Mouse (Mus musculus) limb, embryonic 11.5 days (tissue): ENCODE data around the gene Tox4. TPM values are rescaled to one million over a fixed set of nuclear protein-coding genes. Genes with fewer than 3 reads are reported as not detected.

Source experiments
- ATAC-seq: fragments of 200-750 bp; cut with Nextera tagmentation; 2 replicates; pipeline ENCODE4 v1.8.0; 2017; ENCODE audit warnings: low read depth; ENCODE audit not compliant: insufficient number of reproducible peaks, low FRiP score, low TSS enrichment
- DNase-seq: peaks from one replicate; pipeline ENCODE4 v3.0.0-alpha.2; 2015; ENCODE audit warnings: low spot score
- H3K27ac ChIP-seq: fragments of 300-500 bp; sonication (generic); replicated peaks from 2 replicates; pipeline ENCODE4 v1.5.1; 2014; ENCODE audit warnings: low read depth, mild to moderate bottlenecking, low read length
- H3K27me3 ChIP-seq: fragments of 300-500 bp; sonication (generic); 2 replicates; pipeline ENCODE4 v1.6.1; 2014; ENCODE audit warnings: mild to moderate bottlenecking, low read length, mixed read lengths; ENCODE audit not compliant: control insufficient read depth, insufficient read depth
- H3K36me3 ChIP-seq: fragments of 300-500 bp; sonication (generic); 2 replicates; pipeline ENCODE4 v1.6.1; 2014; ENCODE audit warnings: mild to moderate bottlenecking, low read length, moderate library complexity, mixed read lengths; ENCODE audit not compliant: control insufficient read depth, insufficient read depth
- H3K4me1 ChIP-seq: fragments of 300-500 bp; sonication (generic); 2 replicates; pipeline ENCODE4 v1.6.1; 2014; ENCODE audit warnings: low read length, mixed read lengths; ENCODE audit not compliant: control insufficient read depth, insufficient read depth
- H3K4me2 ChIP-seq: fragments of 300-500 bp; sonication (generic); 2 replicates; pipeline ENCODE4 v1.6.1; 2014; ENCODE audit warnings: low read depth, mild to moderate bottlenecking, moderate library complexity; ENCODE audit not compliant: severe bottlenecking
- H3K4me3 ChIP-seq: fragments of 300-500 bp; sonication (generic); 2 replicates; pipeline ENCODE4 v1.5.1; 2014; ENCODE audit warnings: low read depth, low read length
- H3K9ac ChIP-seq: fragments of 300-500 bp; sonication (generic); 2 replicates; pipeline ENCODE4 v1.6.1; 2014; ENCODE audit warnings: mild to moderate bottlenecking, low read length
- H3K9me3 ChIP-seq: fragments of 300-500 bp; sonication (generic); 2 replicates; pipeline ENCODE4 v1.6.1; 2016; ENCODE audit warnings: low read length; ENCODE audit not compliant: control insufficient read depth
- WGBS: fragments of 180-500 bp; shearing (Covaris S2); extraction: QIAGEN DNeasy Blood & Tissue Kit; methylation state at CpG from one replicate; pipeline ENCODE4 v1.1.7; 2014; 5-methylcytosine and 5-hydroxymethylcytosine counted together
- polyA plus RNA-seq: library from polyadenylated mRNA; unstranded; fragments of >200 nt; fragmentation: Nextera tagmentation; extraction: Ambion mirVana; gene quantifications from 2 replicates; pipeline ENCODE4 v1.2.1, GENCODE M21; 2014

The Tox4 gene
- polyA plus RNA-seq, 1 experiment from 2014 or later = 52.3 TPM

- peaks cover 9% of the 10 kb centered on the region for H3K4me1 ChIP-seq
Observed at GRCm38 (mm10) chr14:52315792-52316440, 37.0 kb downstream of the Tox4 start.

DNA sequence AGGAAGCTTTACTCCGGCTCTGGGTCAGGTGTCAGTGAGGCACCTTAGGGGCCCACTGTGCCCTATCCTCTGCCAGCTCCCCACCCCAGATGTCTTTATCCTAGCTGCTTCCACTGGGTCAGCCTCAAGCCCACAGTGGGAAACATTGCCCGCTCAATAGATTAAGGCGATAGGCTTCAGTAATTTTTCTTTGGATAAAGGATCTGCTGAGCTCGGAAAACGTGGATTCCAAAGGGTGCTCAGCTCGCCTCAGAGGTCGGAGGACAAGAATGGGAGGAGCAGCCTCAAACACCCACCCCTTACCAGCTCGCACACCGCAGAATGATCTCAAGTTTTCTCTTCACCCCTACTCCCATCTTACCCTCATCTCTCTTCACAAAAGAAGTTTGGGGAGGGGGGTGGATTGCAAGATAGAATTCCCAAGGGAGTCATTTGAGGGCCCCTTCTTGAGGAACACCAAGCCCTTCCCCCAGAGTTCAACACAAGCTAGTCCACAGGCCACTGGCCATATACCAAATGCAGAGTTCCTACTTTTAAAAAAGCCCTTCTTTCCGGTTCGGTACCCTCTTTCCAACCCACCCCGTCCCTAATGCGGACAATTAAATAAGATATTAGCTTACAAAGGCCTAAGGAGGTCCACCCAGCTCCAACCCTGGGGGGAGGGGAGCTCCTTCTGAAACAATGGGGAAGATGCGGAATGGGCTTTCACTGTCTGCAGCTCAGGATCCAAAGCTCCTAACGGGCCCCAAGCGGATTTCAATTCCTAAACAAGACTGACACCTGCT, 37.7 kb downstream of the Tox4 start:
- DNase-seq = peak; percentile 66
- H3K4me1 ChIP-seq = peaks cover 9% of the 10 kb centered on the region
- H3K27ac ChIP-seq = no peak overlapping the region
- 9% methylated on average over 16 of the region's 16 CpGs for WGBS
- peak overlapping the region; percentile 77 for H3K4me3 ChIP-seq
- peak overlapping the region; percentile 89 for H3K4me2 ChIP-seq
- ATAC-seq = peak; percentile 76
- H3K9ac ChIP-seq = peak overlapping the region; percentile 94
- peaks cover 22% of the 10 kb centered on the region for H3K36me3 ChIP-seq
- H3K9me3 ChIP-seq = peaks cover 6% of the 10 kb centered on the region; the same call in 1 of the 2 replicates
- H3K27me3 ChIP-seq = no peaks in the 10 kb centered on the region

More at GRCm38 (mm10) chr14:52315792-52316440, 37.0 kb downstream of the Tox4 start:
- peak overlapping the region; percentile 89 for H3K4me2 ChIP-seq
- H3K9ac ChIP-seq = peak overlapping the region; percentile 94
- under 1% methylated on average over 27 of the region's 41 CpGs for WGBS
- DNase-seq (peak; percentile 82), ATAC-seq (peak; percentile 82)
- H3K27ac ChIP-seq = peak overlapping the region; percentile 89
- peaks cover 6% of the 10 kb centered on the region; the same call in 1 of the 2 replicates for H3K9me3 ChIP-seq
- peaks cover 22% of the 10 kb centered on the region for H3K36me3 ChIP-seq
- peak overlapping the region; percentile 77 for H3K4me3 ChIP-seq
- H3K27me3 ChIP-seq = no peaks in the 10 kb centered on the region

DNA sequence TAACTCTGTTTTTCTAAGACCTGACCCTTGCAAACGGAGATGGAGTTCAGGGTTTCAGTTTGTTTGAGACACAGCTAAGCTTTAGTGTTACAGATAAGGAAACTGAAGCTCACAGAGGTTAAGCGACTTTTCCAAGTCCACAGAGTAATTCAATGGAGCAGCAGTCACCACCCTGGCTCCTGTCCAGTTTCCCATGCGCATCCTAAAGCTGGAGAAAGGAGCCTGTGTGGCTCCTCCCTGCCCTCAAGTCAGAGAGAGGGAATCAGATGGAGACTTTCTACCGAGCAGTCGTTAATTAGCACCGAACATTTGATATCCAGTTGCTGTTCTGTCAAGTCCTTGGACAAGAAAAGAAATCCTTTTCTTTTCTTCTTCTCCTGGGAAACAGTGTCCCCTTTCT, 40.4 kb downstream of the Tox4 start:
- ATAC-seq (no peak), DNase-seq (no peak)
- no peaks in the 10 kb centered on the region for H3K9me3 ChIP-seq
- no peak overlapping the region for H3K9ac ChIP-seq
- no peak overlapping the region for H3K4me2 ChIP-seq
- H3K36me3 ChIP-seq = peaks cover 3% of the 10 kb centered on the region; the same call in 1 of the 2 replicates
- WGBS = 71% methylated on average over 6 of the region's 6 CpGs
- no peak overlapping the region for H3K27ac ChIP-seq
- no peak overlapping the region for H3K4me3 ChIP-seq
- H3K4me1 ChIP-seq = peaks cover 9% of the 10 kb centered on the region
- H3K27me3 ChIP-seq = no peaks in the 10 kb centered on the region

GRCm38 (mm10) chr14:52325890-52326289, 46.9 kb downstream of the Tox4 start:
- no peak for ATAC-seq
- no peak for DNase-seq
- Histone ChIP-seq H3K27me3 (peaks cover 37% of the 10 kb centered on the region), H3K4me1 (no peaks in the 10 kb centered on the region), H3K9me3 (no peaks in the 10 kb centered on the region), H3K36me3 (no peaks in the 10 kb centered on the region), H3K27ac (no peak overlapping the region), H3K9ac (no peak overlapping the region), H3K4me3 (no peak overlapping the region), H3K4me2 (no peak overlapping the region)
- 16% methylated on average over 4 of the region's 4 CpGs for WGBS

- H3K27ac ChIP-seq = no peak overlapping the region
- peak overlapping the region; percentile 64 for H3K4me2 ChIP-seq
- WGBS = 3% methylated on average over 14 of the region's 14 CpGs
- H3K27me3 ChIP-seq = peaks cover 39% of the 10 kb centered on the region
- no peak overlapping the region for H3K9ac ChIP-seq
- no peaks in the 10 kb centered on the region for H3K4me1 ChIP-seq
- no peaks in the 10 kb centered on the region for H3K36me3 ChIP-seq
- DNase-seq = peak; percentile 34
- H3K4me3 ChIP-seq = peak overlapping the region; percentile 28
- no peak for ATAC-seq
- H3K9me3 ChIP-seq = no peaks in the 10 kb centered on the region
Observed at GRCm38 (mm10) chr14:52327375-52327901, 48.5 kb downstream of the Tox4 start.

DNA sequence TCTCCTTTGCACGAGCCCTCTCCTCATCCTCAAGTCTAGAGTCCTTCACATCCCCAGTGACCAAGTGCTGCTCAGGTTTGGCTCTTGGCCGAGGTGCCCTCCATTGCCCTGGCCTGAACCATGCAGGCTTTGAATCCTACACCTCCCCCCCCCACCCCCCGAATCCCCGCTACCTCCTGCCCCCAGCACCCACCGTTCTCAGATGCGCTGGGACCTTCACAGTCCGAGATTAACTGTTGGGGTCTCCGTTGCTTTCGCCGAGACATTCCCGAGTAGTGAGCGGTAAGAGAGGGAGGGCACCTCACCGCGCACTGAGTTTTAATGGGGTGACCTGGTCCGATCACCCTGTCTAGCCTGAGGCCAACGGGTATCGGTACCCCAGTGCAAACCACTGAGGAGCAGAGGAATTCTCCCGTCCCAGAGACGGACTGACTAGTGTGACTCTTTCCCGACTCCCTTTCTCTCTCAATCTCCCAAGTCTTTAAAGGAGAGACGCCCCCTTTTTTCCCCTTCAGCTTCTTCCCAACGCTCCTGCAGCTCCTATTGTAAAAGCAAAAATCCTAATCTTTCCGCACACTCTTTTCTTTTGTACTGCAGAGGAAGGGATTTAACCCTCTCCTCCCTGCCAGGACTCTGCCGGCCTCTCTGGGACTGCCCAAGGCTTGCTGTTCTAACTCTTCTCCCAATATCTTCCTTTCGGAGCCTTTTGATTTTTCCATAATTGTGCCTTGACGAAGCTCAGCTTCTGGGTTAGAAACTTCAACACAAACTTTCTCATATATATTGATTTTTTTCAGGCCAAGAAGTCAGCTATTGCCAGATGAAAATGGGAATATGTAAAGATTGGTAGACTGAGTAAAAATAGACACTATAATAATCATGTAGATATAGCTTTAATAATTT, 49.2 kb downstream of the Tox4 start, which contains the start of gene Sall2:
Gene Sall2, minus strand, starts transcription at position 853 of the 903 bp plus-strand sequence.
- Histone ChIP-seq H3K36me3 (no peaks in the 10 kb centered on the region), H3K4me3 (peak within 1 kb of the TSS; percentile 28), H3K4me2 (peak within 1 kb of the TSS; percentile 64), H3K4me1 (no peaks in the 10 kb centered on the region), H3K27me3 (peaks cover 39% of the 10 kb centered on the region), H3K27ac (no peak within 1 kb of the TSS), H3K9me3 (no peaks in the 10 kb centered on the region), H3K9ac (peak within 1 kb of the TSS; percentile 14; the same call in 1 of the 2 replicates)
- peak; percentile 54; the same call in 1 of the 2 replicates for ATAC-seq
- peak; percentile 45 for DNase-seq
- WGBS = under 1% methylated on average over 26 of the region's 26 CpGs

DNA sequence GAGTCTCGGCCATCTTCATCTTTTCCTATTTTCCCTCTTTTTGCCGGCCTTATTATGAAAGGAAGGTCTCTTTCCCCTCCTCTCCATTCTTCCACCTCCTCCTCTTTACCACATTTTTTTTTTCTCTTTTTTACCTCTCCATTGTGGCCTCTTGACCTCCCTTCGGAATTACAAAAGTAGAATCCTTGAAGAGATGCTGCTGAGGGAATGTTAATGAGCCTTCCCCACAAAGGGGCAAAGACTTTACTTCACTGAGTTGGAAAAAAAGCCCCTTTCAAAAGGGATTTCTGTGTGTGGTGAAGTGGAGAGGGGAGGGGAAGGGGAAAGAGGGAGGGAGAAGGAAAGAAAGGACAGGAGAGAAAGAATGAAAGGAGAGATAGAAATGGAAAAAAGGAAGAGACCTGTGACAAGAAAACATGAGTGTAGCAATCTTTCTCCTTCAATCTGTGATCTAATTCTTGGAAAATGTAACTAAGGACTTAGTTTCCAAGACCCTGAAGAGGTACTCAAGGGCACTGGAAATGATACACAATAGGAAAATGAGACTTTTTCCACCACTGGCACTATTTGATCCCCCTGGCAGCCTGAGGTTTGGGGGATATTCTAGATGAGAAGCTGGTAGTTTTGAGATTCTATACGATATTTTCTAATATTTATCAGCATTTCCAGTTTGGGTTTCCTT, 52.3 kb downstream of the Tox4 start:
- ATAC-seq (no peak), DNase-seq (no peak)
- no peaks in the 10 kb centered on the region for H3K9me3 ChIP-seq
- no peaks in the 10 kb centered on the region for H3K4me1 ChIP-seq
- 33% methylated on average over 4 of the region's 4 CpGs for WGBS
- H3K9ac ChIP-seq = no peak overlapping the region
- H3K4me3 ChIP-seq = no peak overlapping the region
- peaks cover 34% of the 10 kb centered on the region for H3K27me3 ChIP-seq
- no peak overlapping the region for H3K27ac ChIP-seq
- H3K4me2 ChIP-seq = no peak overlapping the region
- no peaks in the 10 kb centered on the region for H3K36me3 ChIP-seq
